Mouse (Mus musculus) olfactory bulb, adult 2 months (tissue): Measurements from ENCODE around the gene Setd5.

ENCODE experiments used
- CTCF ChIP-seq: fragments of 200-500 bp; IDR thresholded peaks from 2 replicates; pipeline ENCODE4 v1.5.1; 2012; ENCODE audit warnings: low read depth, mild to moderate bottlenecking, low read length, moderate library complexity; ENCODE audit not compliant: insufficient read depth
- POLR2A ChIP-seq: fragments of 200-500 bp; IDR thresholded peaks from 2 replicates; pipeline ENCODE4 v1.6.1; 2012; ENCODE audit warnings: mild to moderate bottlenecking, low read depth, low read length, moderate library complexity; ENCODE audit not compliant: insufficient read depth

- TF ChIP-seq POLR2A (no peak), CTCF (no peak)
Observed at GRCm38 (mm10) chr6:113141389-113142094, 64.4 kb downstream of the Setd5 start.
